Mouse (Mus musculus) CH12.LX (cell line): ENCODE measurements at regions not wholly inside any gene's neighbourhood (a gene's known extent, or its start where the extent isn't known, plus 50 kb on each side); places are given as distances from the start of the nearest gene placed in this dataset.

ENCODE experiments used
- DNase-seq: peaks from one replicate; pipeline ENCODE4 v3.0.0-alpha.2; 2013; ENCODE audit errors: extremely low read depth
- H3K27ac ChIP-seq: 2 replicates; pipeline ENCODE4 v1.5.1; 2012; ENCODE audit warnings: low read depth, mild to moderate bottlenecking, control low read depth, moderate library complexity; ENCODE audit not compliant: insufficient read depth
- H3K27me3 ChIP-seq: replicated peaks from 2 replicates; pipeline ENCODE3; 2012; ENCODE audit warnings: inconsistent platforms
- H3K36me3 ChIP-seq, 2 experiments: replicated peaks in 1 of 2; 2 replicates each; pipeline versions ENCODE3 to v1.6.1; 2012; ENCODE audit warnings: inconsistent platforms in 1 of 2, low read length in 1 of 2, mild to moderate bottlenecking in 1 of 2, mixed read lengths in 1 of 2, moderate library complexity in 1 of 2; ENCODE audit not compliant: control insufficient read depth in 1 of 2, insufficient read depth in 1 of 2
- H3K4me1 ChIP-seq, 2 experiments: 2 replicates each; pipeline ENCODE4 v1.6.1; 2012; ENCODE audit warnings: inconsistent platforms in 1 of 2, moderate library complexity in 1 of 2; ENCODE audit not compliant: insufficient read depth in 2 of 2, control insufficient read depth in 1 of 2
- H3K4me2 ChIP-seq: 2 replicates; pipeline ENCODE4 v1.6.1; 2012; ENCODE audit warnings: low read depth, mild to moderate bottlenecking, control low read depth; ENCODE audit not compliant: poor library complexity, insufficient read depth, severe bottlenecking
- H3K4me3 ChIP-seq, 3 experiments: fragments of 150-350 bp in 1 of 3; sonication (generic) in 1 of 3; replicated peaks in 1 of 3; 2 replicates each; pipeline versions ENCODE3 to v1.5.1; 2011 to 2012; ENCODE audit warnings: low read depth in 2 of 3, low read length in 2 of 3, mild to moderate bottlenecking in 2 of 3, moderate library complexity in 2 of 3, control low read depth in 1 of 3, improper control_type of control experiment in 1 of 3, inconsistent platforms in 1 of 3, mixed read lengths in 1 of 3; ENCODE audit not compliant: poor library complexity in 1 of 3
- H3K79me2 ChIP-seq: replicated peaks from 2 replicates; pipeline ENCODE4 v1.6.1; 2012; ENCODE audit warnings: mild to moderate bottlenecking, moderate library complexity; ENCODE audit not compliant: control insufficient read depth, poor library complexity, insufficient read depth, severe bottlenecking; ENCODE audit errors: extremely low read depth
- H3K9ac ChIP-seq: 2 replicates; pipeline ENCODE4 v1.6.1; 2012; ENCODE audit warnings: low read depth, mild to moderate bottlenecking, control low read depth, moderate library complexity; ENCODE audit not compliant: insufficient read depth
- H3K9me3 ChIP-seq: replicated peaks from 2 replicates; pipeline ENCODE3; 2012; ENCODE audit warnings: low read length, inconsistent platforms, mixed read lengths
- CHD1 ChIP-seq: IDR thresholded peaks from 2 replicates; pipeline ENCODE4 v1.6.1; 2012; ENCODE audit warnings: low read depth, low read length, improper control_type of control experiment, inconsistent platforms
- CTCF ChIP-seq, 2 experiments: IDR thresholded peaks in 1 of 2; conservative IDR thresholded peaks in 1 of 2; 2 replicates each; pipeline ENCODE4 v1.5.1; 2011 to 2012; ENCODE audit warnings: low read depth in 2 of 2, low read length in 2 of 2, improper control_type of control experiment in 1 of 2, inconsistent platforms in 1 of 2, mild to moderate bottlenecking in 1 of 2, moderate library complexity in 1 of 2
- E2F4 ChIP-seq: IDR thresholded peaks from 2 replicates; pipeline ENCODE4 v1.6.1; 2011; ENCODE audit warnings: low read depth, low read length, improper control_type of control experiment; ENCODE audit not compliant: insufficient replicate concordance
- ELF1 ChIP-seq: IDR thresholded peaks from 2 replicates; pipeline ENCODE4 v1.6.1; 2014; ENCODE audit warnings: low read depth, mild to moderate bottlenecking, inconsistent platforms, low read length, improper control_type of control experiment
- GABPA ChIP-seq: IDR thresholded peaks from 2 replicates; pipeline ENCODE4 v1.6.1; 2012; ENCODE audit warnings: low read depth, low read length, improper control_type of control experiment, inconsistent platforms; ENCODE audit not compliant: insufficient replicate concordance
- JUN ChIP-seq: IDR thresholded peaks from 2 replicates; pipeline ENCODE4 v1.6.1; 2011; ENCODE audit warnings: low read depth, mild to moderate bottlenecking, low read length, improper control_type of control experiment, moderate library complexity; ENCODE audit not compliant: insufficient read depth
- JUND ChIP-seq: conservative IDR thresholded peaks from 2 replicates; pipeline ENCODE4 v1.6.1; 2011; ENCODE audit warnings: low read depth, low read length, improper control_type of control experiment
- KAT2A ChIP-seq: IDR thresholded peaks from 2 replicates; pipeline ENCODE4 v1.6.1; 2012; ENCODE audit warnings: low read length, improper control_type of control experiment, inconsistent platforms; ENCODE audit not compliant: insufficient replicate concordance
- MAX ChIP-seq: IDR thresholded peaks from 2 replicates; pipeline ENCODE4 v1.6.1; 2011; ENCODE audit warnings: low read length, improper control_type of control experiment
- MAZ ChIP-seq: IDR thresholded peaks from 2 replicates; pipeline ENCODE4 v1.6.1; 2012; ENCODE audit warnings: low read depth, mild to moderate bottlenecking, inconsistent platforms, low read length, improper control_type of control experiment, moderate library complexity
- MEF2A ChIP-seq: IDR thresholded peaks from 2 replicates; pipeline ENCODE4 v1.6.1; 2014; ENCODE audit warnings: low read depth, mild to moderate bottlenecking, inconsistent platforms, low read length, improper control_type of control experiment, borderline replicate concordance
- PAX5 ChIP-seq: IDR thresholded peaks from 2 replicates; pipeline ENCODE4 v1.6.1; 2012; ENCODE audit warnings: low read length, inconsistent platforms, mixed read lengths
- POLR2A ChIP-seq: IDR thresholded peaks from 2 replicates; pipeline ENCODE4 v1.6.1; 2011; ENCODE audit warnings: low read depth, mild to moderate bottlenecking, improper control_type of control experiment, low read length
- POLR2AphosphoS2 ChIP-seq: IDR thresholded peaks from 2 replicates; pipeline ENCODE4 v1.6.1; 2011; ENCODE audit warnings: low read depth, low read length, improper control_type of control experiment
- RAD21 ChIP-seq: IDR thresholded peaks from 2 replicates; pipeline ENCODE4 v1.6.1; 2011; ENCODE audit warnings: low read depth, mild to moderate bottlenecking, low read length, improper control_type of control experiment, moderate library complexity
- RCOR1 ChIP-seq: conservative IDR thresholded peaks from 2 replicates; pipeline ENCODE4 v1.6.1; 2012; ENCODE audit warnings: low read depth, mild to moderate bottlenecking, inconsistent platforms, low read length, improper control_type of control experiment
- SIN3A ChIP-seq: IDR thresholded peaks from 2 replicates; pipeline ENCODE4 v1.6.1; 2012; ENCODE audit warnings: low read length, improper control_type of control experiment, inconsistent platforms
- SMC3 ChIP-seq: IDR thresholded peaks from 2 replicates; pipeline ENCODE4 v1.6.1; 2011; ENCODE audit warnings: low read depth, low read length, improper control_type of control experiment
- TBP ChIP-seq: conservative IDR thresholded peaks from 2 replicates; pipeline ENCODE4 v1.6.1; 2011; ENCODE audit warnings: low read depth, low read length, improper control_type of control experiment
- UBTF ChIP-seq: IDR thresholded peaks from 2 replicates; pipeline ENCODE4 v1.6.1; 2012; ENCODE audit warnings: low read depth, mild to moderate bottlenecking, inconsistent platforms, low read length, improper control_type of control experiment, moderate library complexity
- USF2 ChIP-seq: conservative IDR thresholded peaks from 2 replicates; pipeline ENCODE4 v1.6.1; 2011; ENCODE audit warnings: low read depth, low read length, improper control_type of control experiment
- ZNF384 ChIP-seq: IDR thresholded peaks from 2 replicates; pipeline ENCODE4 v1.6.1; 2012; ENCODE audit warnings: low read depth, low read length, improper control_type of control experiment, inconsistent platforms
- dilution Hi-C: fragments of 300-500 bp; cut with MboI; formaldehyde crosslinking; loops from 2 replicates; pipeline ENCODE4 v1.14.3; 2020; ENCODE audit warnings: low sequenced_read_pairs; ENCODE audit not compliant: extremely low pct_unique_long_range_greater_than_20kb, extremely low pct_ligation_motif_present
- in situ Hi-C: fragments of 300-500 bp; cut with MboI; formaldehyde crosslinking; loops from 3 replicates; pipeline ENCODE4 v1.14.3; 2019; ENCODE audit warnings: low sequenced_read_pairs, low pct_ligation_motif_present, low pct_unique_long_range_greater_than_20kb, mixed read lengths

- H3K4me2 ChIP-seq: no peak overlapping the region
- H3K27ac ChIP-seq: no peak overlapping the region
- no peak overlapping the region for H3K4me3 ChIP-seq
- H3K36me3 ChIP-seq: no peaks in the 10 kb centered on the region
- H3K9ac ChIP-seq: no peak overlapping the region
- H3K4me1 ChIP-seq: peaks cover 0 to 18% of the 10 kb centered on the region in 2 experiments; a peak in 2 of 4 replicates
- no peak for DNase-seq
- no peaks in the 10 kb centered on the region for H3K9me3 ChIP-seq
- H3K79me2 ChIP-seq: no peaks in the 10 kb centered on the region
- TF ChIP-seq MAZ (no peak), CTCF (conservative IDR thresholded peaks at IDR 0.05 in 1 of 2, IDR thresholded peaks at IDR 0.05 in 1 of 2; ENCODE audit: low read depth in 2 of 2, low read length in 2 of 2) (no peak), RCOR1 (no peak), POLR2A (no peak), KAT2A (no peak), E2F4 (no peak), SMC3 (no peak), USF2 (no peak), TBP (no peak), PAX5 (no peak), SIN3A (no peak), ELF1 (no peak), JUN (no peak), MEF2A (no peak), GABPA (no peak), POLR2AphosphoS2 (no peak)
- peaks cover 2% of the 10 kb centered on the region for H3K27me3 ChIP-seq
- in situ Hi-C loops: no loop called here
- dilution Hi-C loops: no loop called here
Observed at GRCm38 (mm10) chr4:150707725-150708571, 56.0 kb upstream of the Slc45a1 start.

GRCm38 (mm10) chr4:150706793-150707724, 55.1 kb upstream of the Slc45a1 start:
- no peak overlapping the region for H3K27ac ChIP-seq
- H3K9me3 ChIP-seq: no peaks in the 10 kb centered on the region
- no peak overlapping the region for H3K4me3 ChIP-seq
- no peak for DNase-seq
- no peak overlapping the region for H3K4me2 ChIP-seq
- peaks cover 0 to 18% of the 10 kb centered on the region in 2 experiments; a peak in 2 of 4 replicates for H3K4me1 ChIP-seq
- H3K27me3 ChIP-seq: peaks cover 2% of the 10 kb centered on the region
- no peaks in the 10 kb centered on the region for H3K79me2 ChIP-seq
- TF ChIP-seq POLR2A (no peak), ZNF384 (no peak), TBP (no peak), MAX (no peak), JUND (no peak), UBTF (no peak), E2F4 (no peak), SIN3A (no peak), CHD1 (no peak), RAD21 (no peak)
- in situ Hi-C loops (no loop called here), dilution Hi-C loops (no loop called here)
- no peak overlapping the region for H3K9ac ChIP-seq
- H3K36me3 ChIP-seq: no peaks in the 10 kb centered on the region
